Mouse (Mus musculus): ENCODE measurements around the gene Esp24. TPM values are rescaled to one million over a fixed set of nuclear protein-coding genes. Genes with fewer than 3 reads are reported as not detected.

Esp24 gene
- polyA plus RNA-seq, 1 experiment = not detected

DNA sequence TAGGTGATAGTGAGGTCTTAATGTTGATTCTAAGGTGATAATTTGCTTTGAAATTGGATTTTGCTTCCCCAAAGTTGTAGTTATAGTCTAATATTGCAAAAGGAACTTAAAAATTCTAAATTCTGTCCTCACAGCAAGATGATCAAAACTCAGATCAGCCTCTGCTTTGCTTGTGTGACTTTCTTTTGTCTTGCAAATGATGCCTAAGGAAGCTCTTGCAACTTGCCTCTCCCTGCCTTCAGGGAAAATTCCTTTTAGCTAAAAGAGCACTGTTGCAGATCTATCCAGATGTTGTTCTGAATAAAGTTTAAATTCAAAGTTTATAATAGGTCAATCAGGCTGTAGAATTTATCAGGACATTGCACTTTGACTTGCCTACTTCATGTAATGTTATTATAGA lies 27.1 kb downstream of the Esp24 start:
- H3K4me3 ChIP-seq = no peak overlapping the region
- TF ChIP-seq POLR2AphosphoS2 (IDR thresholded peaks at IDR 0.05; ENCODE audit: insufficient read length, low read depth) = no peak
- TF ChIP-seq SRF (IDR thresholded peaks at IDR 0.05; ENCODE audit: control insufficient read depth, insufficient read length, low read depth) = no peak
- TF ChIP-seq E2F4 (IDR thresholded peaks at IDR 0.05; ENCODE audit: insufficient read depth) = no peak
- TF ChIP-seq MYOD1 (IDR thresholded peaks at IDR 0.05; ENCODE audit: control insufficient read depth in 1 of 3, insufficient read length in 2 of 3, low read depth in 2 of 3) = no peak
- no peak for TF ChIP-seq CEBPB (IDR thresholded peaks at IDR 0.05; ENCODE audit: insufficient read depth, poor library complexity, severe bottlenecking)
- no peak for TF ChIP-seq MYOG (IDR thresholded peaks at IDR 0.05; ENCODE audit: control insufficient read depth in 1 of 3, insufficient read depth in 1 of 3, insufficient read length in 2 of 3, low read depth in 2 of 3)
- TF ChIP-seq USF1 (IDR thresholded peaks at IDR 0.05; ENCODE audit: low read depth) = no peak
- no peak for TF ChIP-seq MAX (IDR thresholded peaks at IDR 0.05; ENCODE audit: low read depth)
- no peak overlapping the region for H3ac ChIP-seq (ENCODE audit: control insufficient read depth, insufficient read length)
- H3K79me2 ChIP-seq (ENCODE audit: control insufficient read depth, insufficient read depth) = no peaks in the 10 kb centered on the region
- no peak overlapping the region for H3K4me2 ChIP-seq (ENCODE audit: low read depth)
- H3K27me3 ChIP-seq (ENCODE audit: control insufficient read depth, insufficient read depth, insufficient read length) = no peaks in the 10 kb centered on the region
- no peaks in the 10 kb centered on the region for H3K36me3 ChIP-seq (ENCODE audit: control insufficient read depth, insufficient read depth)

GRCm38 (mm10) chr17:39076937-39077336 lies 40.4 kb downstream of the Esp24 start, which contains the start of gene Esp23:
Gene Esp23, minus strand, starts transcription at chr17:39077037.
- TF ChIP-seq USF1 (IDR thresholded peaks at IDR 0.05; ENCODE audit: low read depth) (no peak), TCF3 (IDR thresholded peaks at IDR 0.05; ENCODE audit: insufficient read length, low read depth) (no peak), REST (IDR thresholded peaks at IDR 0.05; ENCODE audit: insufficient read depth, insufficient read length) (no peak)
- Histone ChIP-seq H3K79me2 (ENCODE audit: control insufficient read depth, insufficient read depth) (no peaks in the 10 kb centered on the region), H3ac (ENCODE audit: control insufficient read depth, insufficient read length) (no peak within 1 kb of the TSS), H3K27me3 (ENCODE audit: control insufficient read depth, insufficient read depth, insufficient read length) (no peaks in the 10 kb centered on the region), H3K4me2 (ENCODE audit: low read depth) (no peak within 1 kb of the TSS), H3K36me3 (ENCODE audit: control insufficient read depth, insufficient read depth) (no peaks in the 10 kb centered on the region), H3K4me3 (no peak within 1 kb of the TSS)

Other genes starting within 250 kb of the Esp24 start
- not detected for gene Gm21903, start 6.6 kb downstream of the Esp24 start, polyA plus RNA-seq (2012; fragmentation: generic; extraction: Trizol)
- not detected for gene Esp23, start 40.3 kb downstream of the Esp24 start, polyA plus RNA-seq (2012; fragmentation: generic; extraction: Trizol)
- gene Esp22, start 58.6 kb downstream of the Esp24 start, polyA plus RNA-seq (2012; fragmentation: generic; extraction: Trizol) = not detected